Mouse (Mus musculus) frontal cortex, postnatal 14 days (tissue): ENCODE data around the gene Rpl29.

Experiments used
- DNase-seq, 2 experiments: peaks; one replicate each; pipeline ENCODE4 v3.0.0; 2022; ENCODE audit warnings: low spot score in 2 of 2

The Rpl29 gene

GRCm38 (mm10) chr9:106472321-106472720 is 43.1 kb downstream of the Rpl29 start:
- peak in 1 of 2 experiments; percentile 9 for DNase-seq

GRCm38 (mm10) chr9:106473081-106473752 is 44.0 kb downstream of the Rpl29 start:
- DNase-seq, result peak; percentile 2 to 7

- peak in 1 of 2 experiments; percentile 4 for DNase-seq
These were observed 44.5 kb downstream of the Rpl29 start for GRCm38 (mm10) chr9:106473753-106474105.

- peak; percentile 20 to 35 for DNase-seq
These were observed 45.2 kb downstream of the Rpl29 start for GRCm38 (mm10) chr9:106474456-106474855.

- peak; percentile 3 to 12 for DNase-seq
These were observed 45.8 kb downstream of the Rpl29 start for GRCm38 (mm10) chr9:106475046-106475445.

- peak in 1 of 2 experiments; percentile 6 for DNase-seq
These were observed 46.4 kb downstream of the Rpl29 start, which contains the start of gene Rrp9 for GRCm38 (mm10) chr9:106475663-106476001. TSS of gene Rrp9 (plus strand) at chr9:106475963.

- peak; percentile 21 for DNase-seq
These were observed 47.0 kb downstream of the Rpl29 start for GRCm38 (mm10) chr9:106476002-106476923.

- DNase-seq, result peak; percentile 99 to 100
These were observed 47.8 kb downstream of the Rpl29 start, which contains the start of gene Parp3 for GRCm38 (mm10) chr9:106476924-106477484. TSS of gene Parp3 (minus strand) at chr9:106476949.

- DNase-seq, result peak in 1 of 2 experiments; percentile 2
These were observed 48.4 kb downstream of the Rpl29 start for GRCm38 (mm10) chr9:106477649-106478048.

GRCm38 (mm10) chr9:106478101-106478500 is 48.8 kb downstream of the Rpl29 start:
- peak in 1 of 2 experiments; percentile 2 for DNase-seq

GRCm38 (mm10) chr9:106480541-106480940 is 51.3 kb downstream of the Rpl29 start:
- peak in 1 of 2 experiments; percentile 1 for DNase-seq

GRCm38 (mm10) chr9:106481075-106481474 is 51.8 kb downstream of the Rpl29 start:
- peak in 1 of 2 experiments; percentile 2 for DNase-seq
